Mouse (Mus musculus) midbrain, embryonic 12.5 days (tissue): ENCODE results near the gene Smim6. TPM values are rescaled to one million over a fixed set of nuclear protein-coding genes. Genes with fewer than 3 reads are reported as not detected.

Source experiments
- ATAC-seq: fragments of 200-750 bp; cut with Nextera tagmentation; 2 replicates; pipeline ENCODE4 v1.8.0; 2017; ENCODE audit warnings: low read depth, moderate TSS enrichment, moderate library complexity; ENCODE audit not compliant: low FRiP score
- H3K27ac ChIP-seq: fragments of 300-500 bp; sonication (generic); replicated peaks from 2 replicates; pipeline ENCODE4 v1.5.1; 2016; ENCODE audit warnings: mild to moderate bottlenecking
- H3K27me3 ChIP-seq: fragments of 300-500 bp; sonication (generic); 2 replicates; pipeline ENCODE4 v1.6.1; 2016; ENCODE audit warnings: mild to moderate bottlenecking
- H3K36me3 ChIP-seq: fragments of 300-500 bp; sonication (generic); 2 replicates; pipeline ENCODE4 v1.6.1; 2016
- H3K4me1 ChIP-seq: fragments of 300-500 bp; sonication (generic); 2 replicates; pipeline ENCODE4 v1.6.1; 2016
- H3K4me2 ChIP-seq: fragments of 300-500 bp; sonication (generic); replicated peaks from 2 replicates; pipeline ENCODE4 v1.6.1; 2016; ENCODE audit warnings: mild to moderate bottlenecking, moderate library complexity
- H3K4me3 ChIP-seq: fragments of 300-500 bp; sonication (generic); 2 replicates; pipeline ENCODE4 v1.5.1; 2016; ENCODE audit warnings: mild to moderate bottlenecking
- H3K9ac ChIP-seq: fragments of 300-500 bp; sonication (generic); replicated peaks from 2 replicates; pipeline ENCODE4 v1.6.1; 2016; ENCODE audit warnings: mild to moderate bottlenecking, moderate library complexity
- H3K9me3 ChIP-seq: fragments of 300-500 bp; sonication (generic); 2 replicates; pipeline ENCODE4 v1.6.1; 2016; ENCODE audit warnings: mild to moderate bottlenecking
- WGBS: fragments of 180-500 bp; shearing (Covaris S2); methylation state at CpG from one replicate; pipeline ENCODE4 v1.1.7; 2016; 5-methylcytosine and 5-hydroxymethylcytosine counted together
- polyA plus RNA-seq: library from polyadenylated mRNA; unstranded; fragments of >200 nt; fragmentation: Nextera tagmentation; extraction: Ambion mirVana; gene quantifications from 2 replicates; pipeline ENCODE4 v1.2.1, GENCODE M21; 2016

The Smim6 gene
- polyA plus RNA-seq = 0.98 and 1.2 TPM in 2 replicates

DNA sequence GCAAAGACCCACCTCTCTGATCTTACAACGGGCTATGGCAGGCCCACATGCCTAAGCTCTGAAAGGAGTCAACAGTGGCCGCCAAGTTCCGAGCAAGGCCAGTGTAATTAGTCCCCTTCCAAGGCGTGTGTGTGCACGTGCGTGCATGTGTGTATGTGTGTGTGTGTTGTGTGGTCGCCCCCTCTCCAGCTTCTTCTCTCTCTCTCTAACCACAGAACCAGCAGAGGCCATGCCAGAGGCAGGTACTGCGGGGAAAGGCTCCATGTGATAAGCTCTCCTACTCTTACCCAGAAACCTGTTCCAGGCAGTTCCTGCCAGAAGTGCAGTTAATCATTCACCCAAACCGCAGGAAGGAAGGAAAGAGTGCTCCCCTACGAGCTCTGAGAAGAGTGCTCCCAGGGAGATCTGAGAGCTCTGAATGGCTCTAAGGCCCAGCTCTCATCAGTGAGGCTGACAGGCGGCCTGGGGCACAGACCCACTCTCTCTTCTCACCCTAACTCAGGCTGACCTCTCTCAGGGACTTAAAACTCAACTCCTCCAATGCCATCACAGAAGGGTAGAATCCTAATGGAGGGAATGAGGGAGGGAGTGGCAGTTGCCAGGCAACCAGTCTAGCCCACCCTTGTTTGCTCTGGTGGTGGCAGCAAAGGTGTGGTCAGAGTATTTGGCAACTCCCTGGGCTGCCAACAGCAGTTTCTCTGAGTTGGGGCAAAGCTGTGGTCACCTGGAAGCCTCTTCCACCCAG is at the start of gene Smim6:
Gene Smim6, plus strand, starts transcription at position 386 of the 745 bp plus-strand sequence.
- no peaks in the 10 kb centered on the region for H3K9me3 ChIP-seq
- WGBS = 90% methylated on average over 11 of the region's 11 CpGs
- H3K36me3 ChIP-seq = peaks cover 28% of the 10 kb centered on the region

DNA sequence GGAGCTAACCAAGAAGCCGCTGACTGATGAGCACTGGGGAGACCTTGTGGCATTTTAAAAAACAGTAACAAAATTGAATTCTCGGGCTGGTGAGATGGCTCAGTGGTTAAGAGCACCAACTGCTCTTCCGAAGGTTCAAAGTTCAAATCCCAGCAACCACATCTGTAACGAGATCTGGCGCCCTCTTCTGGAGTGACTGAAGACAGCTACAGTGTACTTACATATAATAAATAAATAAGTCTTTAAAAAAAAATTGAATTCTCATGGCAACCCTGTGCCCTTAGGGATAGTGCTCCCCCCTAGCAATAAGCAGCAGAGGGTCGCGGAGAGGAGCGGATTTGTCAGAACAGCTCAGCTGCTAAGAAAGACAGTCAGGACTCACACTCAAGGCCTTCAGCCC is 47.9 kb upstream of the Smim6 start:
- H3K36me3 ChIP-seq = no peaks in the 10 kb centered on the region
- H3K27me3 ChIP-seq = peaks cover 43% of the 10 kb centered on the region
- no peak overlapping the region for H3K9ac ChIP-seq
- ATAC-seq = no peak
- WGBS = 86% methylated on average over 8 of the region's 8 CpGs
- no peak overlapping the region for H3K4me2 ChIP-seq
- no peak overlapping the region for H3K4me3 ChIP-seq
- H3K27ac ChIP-seq = no peak overlapping the region
- H3K9me3 ChIP-seq = no peaks in the 10 kb centered on the region
- H3K4me1 ChIP-seq = peaks cover 7% of the 10 kb centered on the region

More for the DNA sequence above, at the start of gene Smim6:
- no peaks in the 10 kb centered on the region for H3K4me1 ChIP-seq
- H3K27ac ChIP-seq = no peak within 1 kb of the TSS
- H3K4me3 ChIP-seq = no peak within 1 kb of the TSS
- no peak for ATAC-seq
- no peaks in the 10 kb centered on the region for H3K27me3 ChIP-seq
- H3K9ac ChIP-seq = no peak within 1 kb of the TSS
- H3K4me2 ChIP-seq = no peak within 1 kb of the TSS

DNA sequence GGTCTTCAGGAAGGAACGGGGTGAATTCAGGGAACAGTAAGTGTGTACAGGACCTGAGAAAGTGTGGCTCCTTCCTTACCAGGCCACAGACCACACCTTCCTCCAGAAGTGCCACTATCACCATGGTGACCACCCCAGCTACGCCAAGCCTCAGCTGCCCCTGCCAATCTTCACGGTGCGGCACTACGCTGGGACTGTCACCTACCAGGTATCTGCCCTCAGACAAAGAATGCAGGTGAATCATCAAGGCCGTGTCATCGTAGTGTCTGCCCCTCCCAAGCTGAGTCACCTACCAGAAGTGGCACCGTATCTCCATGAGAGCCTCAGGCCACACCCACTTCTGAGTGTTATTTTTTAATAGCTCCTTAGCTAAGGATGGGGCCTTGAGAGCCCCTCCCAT is 42.4 kb upstream of the Smim6 start:
- H3K9ac ChIP-seq = no peak overlapping the region
- peaks cover 11% of the 10 kb centered on the region for H3K27me3 ChIP-seq
- no peak overlapping the region for H3K27ac ChIP-seq
- H3K4me2 ChIP-seq = no peak overlapping the region
- no peak for ATAC-seq
- H3K4me3 ChIP-seq = no peak overlapping the region
- 87% methylated on average over 8 of the region's 8 CpGs for WGBS
- no peaks in the 10 kb centered on the region for H3K9me3 ChIP-seq
- H3K36me3 ChIP-seq = no peaks in the 10 kb centered on the region
- no peaks in the 10 kb centered on the region for H3K4me1 ChIP-seq

DNA sequence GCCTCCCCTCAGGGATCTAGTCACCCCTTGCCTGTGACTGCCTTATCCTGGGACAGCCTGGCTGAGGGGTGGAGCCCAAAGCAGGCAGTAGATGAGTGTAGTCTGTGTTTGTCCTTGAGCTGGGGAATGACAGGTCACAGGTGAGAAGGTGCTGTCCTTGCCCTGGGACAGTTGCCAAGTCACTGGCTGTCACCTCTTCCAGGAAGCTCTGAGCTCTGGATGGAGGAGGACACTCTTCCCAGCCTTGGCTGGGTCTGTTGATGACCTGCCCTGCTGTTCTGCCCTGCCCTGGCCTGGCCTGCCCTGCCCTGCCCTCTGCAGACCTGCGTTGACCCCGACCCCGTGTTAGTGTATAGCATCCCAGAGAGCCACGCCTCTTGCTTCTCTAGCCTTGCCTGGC is 39.4 kb upstream of the Smim6 start:
- Histone ChIP-seq H3K9me3 (no peaks in the 10 kb centered on the region), H3K4me2 (no peak overlapping the region), H3K27ac (no peak overlapping the region), H3K4me3 (no peak overlapping the region), H3K9ac (no peak overlapping the region), H3K4me1 (no peaks in the 10 kb centered on the region), H3K36me3 (no peaks in the 10 kb centered on the region), H3K27me3 (peaks cover 11% of the 10 kb centered on the region; the same call in 1 of the 2 replicates)
- no peak for ATAC-seq
- WGBS = 75% methylated on average over 4 of the region's 4 CpGs

DNA sequence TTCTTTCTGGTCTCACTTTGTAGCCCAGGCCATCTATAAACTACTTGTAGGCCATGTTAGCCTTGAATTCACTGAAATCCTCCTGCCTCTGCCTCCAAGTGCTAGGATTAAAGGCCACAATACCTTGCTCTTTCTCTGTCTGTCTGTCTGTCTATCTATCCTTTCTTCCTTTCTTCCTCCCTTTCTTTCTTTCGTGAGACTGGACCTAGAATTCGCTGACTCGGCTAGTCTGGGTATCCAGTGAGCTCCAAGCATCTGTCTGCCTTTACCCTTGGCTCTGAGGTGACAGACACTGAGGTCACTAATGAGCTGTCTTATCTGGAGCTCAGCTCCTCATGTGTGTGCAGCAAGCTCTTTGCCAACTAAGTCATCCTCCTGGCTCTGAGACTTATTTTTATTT is 35.9 kb upstream of the Smim6 start:
- no peak for ATAC-seq
- Histone ChIP-seq H3K9ac (no peak overlapping the region), H3K27me3 (peaks cover 21% of the 10 kb centered on the region), H3K27ac (no peak overlapping the region), H3K4me3 (no peak overlapping the region), H3K4me2 (no peak overlapping the region), H3K9me3 (no peaks in the 10 kb centered on the region), H3K4me1 (no peaks in the 10 kb centered on the region), H3K36me3 (no peaks in the 10 kb centered on the region)
- WGBS = 89% methylated on average over 3 of the region's 3 CpGs

DNA sequence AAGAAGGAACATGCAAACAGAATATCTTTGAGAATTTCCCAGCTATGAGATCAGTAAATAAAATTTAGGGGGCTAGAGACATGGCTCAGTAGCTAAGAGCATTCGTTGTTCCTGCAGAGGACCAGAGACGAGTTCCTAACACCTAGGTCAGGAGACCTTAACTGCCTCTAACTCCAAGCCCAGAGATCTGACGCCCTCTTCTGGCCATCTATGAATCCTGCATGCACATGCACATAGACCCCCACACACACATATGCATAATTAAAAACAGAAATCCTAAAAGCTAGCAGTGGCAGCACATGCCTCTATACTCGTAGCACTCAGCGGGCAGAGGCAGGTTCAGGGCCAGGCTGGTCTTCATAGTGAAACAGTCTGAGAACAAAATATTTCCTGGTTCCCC is 35.4 kb upstream of the Smim6 start:
- Histone ChIP-seq H3K9me3 (no peaks in the 10 kb centered on the region), H3K4me3 (no peak overlapping the region), H3K27ac (no peak overlapping the region), H3K27me3 (peaks cover 21% of the 10 kb centered on the region), H3K36me3 (no peaks in the 10 kb centered on the region), H3K4me2 (no peak overlapping the region), H3K9ac (no peak overlapping the region), H3K4me1 (no peaks in the 10 kb centered on the region)
- no peak for ATAC-seq
- 79% methylated on average over 5 of the region's 5 CpGs for WGBS

DNA sequence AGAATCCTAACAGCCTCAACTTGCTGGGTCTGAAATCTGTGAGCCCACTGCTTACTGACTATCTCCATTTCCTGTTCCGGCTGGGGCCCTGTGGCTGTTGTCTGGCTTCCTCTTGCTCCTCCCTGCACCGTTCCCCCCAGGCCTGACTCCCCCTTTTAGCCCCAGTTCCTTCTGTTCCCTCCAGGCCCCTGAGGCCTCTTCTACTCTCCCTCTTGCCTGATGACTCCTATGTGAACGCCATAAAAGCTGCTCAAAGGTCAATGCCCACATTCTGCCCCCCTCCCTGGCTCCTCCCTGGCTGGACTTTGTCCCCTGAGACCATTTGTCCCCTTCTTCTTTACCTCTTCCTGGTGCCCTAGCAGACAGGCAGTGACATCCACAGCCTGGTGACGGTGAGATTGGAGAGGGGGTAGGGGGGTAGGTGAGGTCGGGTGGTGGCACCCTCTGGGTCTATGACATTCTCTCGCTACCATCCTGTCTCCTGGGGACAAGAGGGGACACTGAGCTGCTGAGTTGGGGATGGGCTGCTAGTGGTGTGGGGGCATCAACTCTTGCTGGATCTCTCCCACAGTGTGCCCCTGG is 34.6 kb upstream of the Smim6 start:
- no peak for ATAC-seq
- Histone ChIP-seq H3K36me3 (no peaks in the 10 kb centered on the region), H3K27me3 (peaks cover 23% of the 10 kb centered on the region), H3K4me2 (no peak overlapping the region), H3K4me3 (no peak overlapping the region), H3K9ac (no peak overlapping the region), H3K4me1 (no peaks in the 10 kb centered on the region), H3K27ac (no peak overlapping the region), H3K9me3 (no peaks in the 10 kb centered on the region)
- 82% methylated on average over 6 of the region's 6 CpGs for WGBS

DNA sequence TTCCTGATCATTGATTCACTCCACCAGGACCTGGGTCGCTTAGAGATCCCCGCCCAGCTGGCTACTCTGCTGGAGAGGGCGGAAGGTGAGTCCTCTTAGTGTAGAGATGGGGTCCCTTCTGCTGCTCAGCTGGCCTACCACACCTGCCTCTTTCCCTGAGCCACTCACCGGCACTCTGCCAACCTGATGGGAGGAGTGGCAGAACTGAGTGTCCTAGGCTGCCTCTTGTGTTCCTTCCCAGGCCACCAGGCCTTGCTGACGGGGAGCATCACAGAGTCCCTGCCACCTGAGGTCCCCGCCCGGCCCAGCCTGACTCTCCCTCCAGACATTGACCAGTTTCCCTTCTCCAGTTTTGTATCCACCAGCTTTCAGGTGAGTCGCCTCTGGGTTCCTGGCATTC is 33.7 kb upstream of the Smim6 start:
- H3K4me1 ChIP-seq = no peaks in the 10 kb centered on the region
- H3K9me3 ChIP-seq = no peaks in the 10 kb centered on the region
- no peak overlapping the region for H3K4me2 ChIP-seq
- no peak overlapping the region for H3K4me3 ChIP-seq
- H3K36me3 ChIP-seq = no peaks in the 10 kb centered on the region
- no peak for ATAC-seq
- H3K9ac ChIP-seq = no peak overlapping the region
- 74% methylated on average over 8 of the region's 8 CpGs for WGBS
- H3K27me3 ChIP-seq = peaks cover 29% of the 10 kb centered on the region
- no peak overlapping the region for H3K27ac ChIP-seq

DNA sequence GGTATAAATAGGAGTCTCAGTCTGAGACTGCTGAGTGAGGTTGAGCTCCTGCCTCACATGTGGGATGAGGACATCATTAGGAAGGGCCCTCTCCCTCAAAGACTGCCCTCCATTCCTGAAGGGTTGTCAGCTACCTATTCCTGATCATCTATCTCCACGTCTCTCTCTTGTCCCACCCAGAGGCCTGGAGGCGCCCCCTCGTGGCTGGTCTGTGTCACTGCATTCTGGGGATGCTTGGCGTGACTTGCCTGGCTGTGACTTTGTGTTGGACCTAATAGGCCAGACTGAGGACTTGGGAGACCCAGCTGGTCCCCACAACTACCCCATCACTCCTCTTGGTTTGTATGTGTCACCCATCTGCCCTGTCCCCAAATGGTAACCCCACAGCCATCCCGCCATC is 30.8 kb upstream of the Smim6 start:
- peaks cover 39% of the 10 kb centered on the region for H3K27me3 ChIP-seq
- H3K4me2 ChIP-seq = no peak overlapping the region
- no peak for ATAC-seq
- WGBS = 24% methylated on average over 5 of the region's 5 CpGs
- H3K4me1 ChIP-seq = no peaks in the 10 kb centered on the region
- H3K9ac ChIP-seq = no peak overlapping the region
- no peaks in the 10 kb centered on the region for H3K9me3 ChIP-seq
- H3K4me3 ChIP-seq = no peak overlapping the region
- no peak overlapping the region for H3K27ac ChIP-seq
- H3K36me3 ChIP-seq = no peaks in the 10 kb centered on the region

DNA sequence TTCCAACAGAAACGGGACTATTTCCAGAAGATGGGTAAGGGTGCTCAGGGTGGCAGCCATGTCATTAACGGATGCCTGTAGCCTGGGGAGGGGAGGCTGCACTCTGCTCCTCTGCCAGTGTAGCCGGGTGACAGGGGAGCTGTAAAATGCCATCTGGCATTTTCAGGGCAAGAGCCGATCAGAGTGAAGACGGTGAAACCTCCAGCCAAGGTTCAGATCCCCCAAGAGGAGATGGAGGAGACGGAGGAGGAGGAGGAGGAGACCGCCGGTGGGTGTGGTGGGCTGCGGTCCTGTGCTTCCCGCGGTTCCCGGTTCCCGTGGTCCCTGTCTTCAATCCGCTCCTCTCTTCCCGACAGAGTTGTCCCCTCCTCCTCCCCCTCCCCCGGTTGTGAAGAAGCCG is 28.6 kb upstream of the Smim6 start:
- H3K4me1 ChIP-seq = no peaks in the 10 kb centered on the region
- no peaks in the 10 kb centered on the region for H3K36me3 ChIP-seq
- no peak for ATAC-seq
- no peaks in the 10 kb centered on the region for H3K9me3 ChIP-seq
- no peak overlapping the region for H3K27ac ChIP-seq
- no peak overlapping the region for H3K4me2 ChIP-seq
- H3K27me3 ChIP-seq = peaks cover 35% of the 10 kb centered on the region
- H3K4me3 ChIP-seq = no peak overlapping the region
- WGBS = 40% methylated on average over 10 of the region's 17 CpGs
- H3K9ac ChIP-seq = no peak overlapping the region

DNA sequence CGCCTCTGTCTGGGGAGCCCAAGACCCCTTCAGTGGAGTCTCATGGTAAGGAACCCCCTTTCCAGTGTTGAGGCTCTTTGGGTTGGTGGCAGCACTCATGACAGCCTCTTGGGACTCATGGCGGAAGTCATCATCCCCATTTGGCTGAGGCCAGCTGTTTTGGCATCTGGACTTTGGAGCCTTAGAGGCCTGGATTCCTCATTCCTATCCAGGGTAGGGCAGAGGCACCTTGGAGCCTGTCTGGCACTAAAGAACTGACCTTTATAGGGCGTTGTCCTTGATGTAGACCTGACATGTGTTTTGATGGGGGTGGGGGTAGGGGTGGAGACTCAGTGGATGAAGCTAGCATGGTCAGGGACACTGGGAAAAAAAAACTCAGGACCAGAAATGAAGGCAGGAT is 27.5 kb upstream of the Smim6 start:
- 98% methylated on average over 3 of the region's 3 CpGs for WGBS
- no peak overlapping the region for H3K4me3 ChIP-seq
- H3K36me3 ChIP-seq = no peaks in the 10 kb centered on the region
- no peaks in the 10 kb centered on the region for H3K9me3 ChIP-seq
- H3K4me1 ChIP-seq = no peaks in the 10 kb centered on the region
- no peak overlapping the region for H3K4me2 ChIP-seq
- no peak overlapping the region for H3K9ac ChIP-seq
- no peak overlapping the region for H3K27ac ChIP-seq
- no peak for ATAC-seq
- H3K27me3 ChIP-seq = peaks cover 34% of the 10 kb centered on the region

DNA sequence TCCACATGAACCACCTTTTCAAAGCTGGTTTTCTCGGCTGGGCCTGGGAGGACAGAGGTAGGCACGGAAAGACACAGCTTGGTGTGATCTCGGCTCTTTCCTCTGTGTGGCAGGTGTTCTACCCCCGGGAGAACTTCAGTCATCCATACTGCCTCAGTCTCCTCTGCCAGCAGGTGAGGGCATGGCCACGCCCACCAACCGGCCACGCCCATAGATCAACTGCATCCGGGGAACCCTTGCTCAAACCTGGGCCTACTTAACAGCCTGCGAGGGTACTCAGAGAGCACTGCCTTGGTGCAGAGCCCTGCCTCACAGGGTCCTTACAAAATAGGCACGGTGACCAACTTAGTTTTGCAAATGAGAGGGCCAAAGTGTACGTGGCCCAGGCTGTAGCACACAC is 26.5 kb upstream of the Smim6 start:
- no peak for ATAC-seq
- H3K9ac ChIP-seq = no peak overlapping the region
- H3K27ac ChIP-seq = no peak overlapping the region
- H3K4me2 ChIP-seq = no peak overlapping the region
- H3K9me3 ChIP-seq = no peaks in the 10 kb centered on the region
- no peaks in the 10 kb centered on the region for H3K4me1 ChIP-seq
- H3K36me3 ChIP-seq = no peaks in the 10 kb centered on the region
- no peak overlapping the region for H3K4me3 ChIP-seq
- 77% methylated on average over 11 of the region's 11 CpGs for WGBS
- H3K27me3 ChIP-seq = peaks cover 27% of the 10 kb centered on the region

DNA sequence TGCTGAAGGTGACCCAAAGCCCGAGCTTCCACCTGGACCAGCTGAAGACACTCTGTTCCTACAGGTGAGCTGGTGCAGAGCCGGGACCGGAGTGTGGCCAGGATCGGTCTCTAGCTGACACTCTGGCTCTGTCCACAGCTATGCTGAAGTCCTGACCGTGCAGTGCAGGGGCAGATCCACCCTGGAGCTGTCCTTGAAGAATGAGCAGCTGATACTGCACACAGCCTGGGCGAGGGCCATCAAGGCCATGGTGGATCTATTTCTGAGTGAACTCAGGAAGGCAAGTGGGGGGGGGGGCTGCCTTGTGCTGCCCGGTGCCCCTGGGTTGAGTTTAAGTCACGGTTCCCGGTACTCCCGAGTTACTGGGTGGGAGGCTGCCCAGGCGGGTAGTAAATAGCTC is 25.4 kb upstream of the Smim6 start:
- no peak for ATAC-seq
- Histone ChIP-seq H3K27ac (no peak overlapping the region), H3K4me2 (no peak overlapping the region), H3K9ac (no peak overlapping the region), H3K36me3 (no peaks in the 10 kb centered on the region), H3K27me3 (peaks cover 27% of the 10 kb centered on the region), H3K4me3 (no peak overlapping the region), H3K4me1 (no peaks in the 10 kb centered on the region), H3K9me3 (no peaks in the 10 kb centered on the region)
- WGBS = 87% methylated on average over 11 of the region's 11 CpGs
